Mouse (Mus musculus): ENCODE measurements at regions not wholly inside any gene's neighbourhood (a gene's known extent, or its start where the extent isn't known, plus 50 kb on each side); places are given as distances from the start of the nearest gene placed in this dataset.

GRCm38 (mm10) chrX:68954687-68955086, 61.8 kb upstream of the Gm6812 start:
- DNase-seq: no peak

GRCm38 (mm10) chrX:68953298-68953697, 60.4 kb upstream of the Gm6812 start:
- no peak for ATAC-seq
- WGBS (ENCODE audit: insufficient replicate concordance): 62% methylated on average over 2 of the region's 2 CpGs
- H3K4me2 ChIP-seq (ENCODE audit: low read depth, low read length): no peak overlapping the region
- TF ChIP-seq CTCF (IDR thresholded peaks at IDR 0.05; ENCODE audit: low read depth) (no peak), EP300 (IDR thresholded peaks at IDR 0.05; ENCODE audit: low read depth) (no peak)
- no peak overlapping the region for H3K27ac ChIP-seq (ENCODE audit: low read depth)
- H3K4me1 ChIP-seq (ENCODE audit: insufficient read depth): no peaks in the 10 kb centered on the region
- no peak overlapping the region for H3K9ac ChIP-seq (replicated peaks)
- H3K36me3 ChIP-seq (replicated peaks; ENCODE audit: insufficient read depth, low read length): no peaks in the 10 kb centered on the region
- H3K4me3 ChIP-seq (ENCODE audit: low read depth, low read length): no peak overlapping the region
- no peak for DNase-seq
- no peaks in the 10 kb centered on the region for H3K9me3 ChIP-seq (ENCODE audit: low read length)
- no peaks in the 10 kb centered on the region for H3K27me3 ChIP-seq (ENCODE audit: insufficient read depth, low read length)

More at GRCm38 (mm10) chrX:68954687-68955086, 61.8 kb upstream of the Gm6812 start:
- WGBS (ENCODE audit: insufficient replicate concordance): 30% methylated on average over 1 of the region's 1 CpGs
- Histone ChIP-seq H3K4me2 (ENCODE audit: low read depth, low read length) (no peak overlapping the region), H3K27ac (ENCODE audit: low read depth) (no peak overlapping the region), H3K4me3 (ENCODE audit: low read depth, low read length) (no peak overlapping the region), H3K27me3 (ENCODE audit: insufficient read depth, low read length) (no peaks in the 10 kb centered on the region), H3K36me3 (replicated peaks; ENCODE audit: insufficient read depth, low read length) (no peaks in the 10 kb centered on the region), H3K9me3 (ENCODE audit: low read length) (no peaks in the 10 kb centered on the region), H3K4me1 (ENCODE audit: insufficient read depth) (no peaks in the 10 kb centered on the region), H3K9ac (replicated peaks) (no peak overlapping the region)
- ATAC-seq: no peak
- TF ChIP-seq CTCF (IDR thresholded peaks at IDR 0.05; ENCODE audit: low read depth) (no peak), EP300 (IDR thresholded peaks at IDR 0.05; ENCODE audit: low read depth) (no peak)

- Histone ChIP-seq H3K27ac (ENCODE audit: low read depth) (no peak overlapping the region), H3K9ac (replicated peaks) (no peak overlapping the region), H3K4me1 (ENCODE audit: insufficient read depth) (no peaks in the 10 kb centered on the region), H3K4me3 (ENCODE audit: low read depth, low read length) (no peak overlapping the region), H3K4me2 (ENCODE audit: low read depth, low read length) (no peak overlapping the region), H3K27me3 (ENCODE audit: insufficient read depth, low read length) (no peaks in the 10 kb centered on the region), H3K36me3 (replicated peaks; ENCODE audit: insufficient read depth, low read length) (no peaks in the 10 kb centered on the region), H3K9me3 (ENCODE audit: low read length) (no peaks in the 10 kb centered on the region)
- no peak for ATAC-seq
- TF ChIP-seq EP300 (IDR thresholded peaks at IDR 0.05; ENCODE audit: low read depth): no peak
- TF ChIP-seq CTCF (IDR thresholded peaks at IDR 0.05; ENCODE audit: low read depth): peak; percentile 44
- DNase-seq: no peak
- WGBS (ENCODE audit: insufficient replicate concordance): 14% methylated on average over 1 of the region's 1 CpGs
Observed at GRCm38 (mm10) chrX:68950730-68951129, 57.9 kb upstream of the Gm6812 start.

- Histone ChIP-seq H3K9me3 (ENCODE audit: low read length) (no peaks in the 10 kb centered on the region), H3K27me3 (ENCODE audit: insufficient read depth, low read length) (no peaks in the 10 kb centered on the region), H3K4me1 (ENCODE audit: insufficient read depth) (no peaks in the 10 kb centered on the region), H3K4me3 (ENCODE audit: low read depth, low read length) (no peak overlapping the region), H3K36me3 (replicated peaks; ENCODE audit: insufficient read depth, low read length) (no peaks in the 10 kb centered on the region), H3K27ac (ENCODE audit: low read depth) (no peak overlapping the region), H3K9ac (replicated peaks) (no peak overlapping the region), H3K4me2 (ENCODE audit: low read depth, low read length) (no peak overlapping the region)
- TF ChIP-seq CTCF (IDR thresholded peaks at IDR 0.05; ENCODE audit: low read depth): no peak
- no peak for ATAC-seq
- DNase-seq: no peak
Observed at GRCm38 (mm10) chrX:68945741-68946140, 52.9 kb upstream of the Gm6812 start.

Data from liver, postnatal 0 days (tissue).